Mouse (Mus musculus) frontal cortex, postnatal 10 days (tissue): Measurements from ENCODE around the gene Litaf.
A peak's percentile ranks its signal among the peaks of the same experiment; 100 is the strongest.

Experiments
- DNase-seq, 2 experiments: peaks; one replicate each; pipeline ENCODE4 v3.0.0; 2022; ENCODE audit warnings: low spot score in 2 of 2, mixed read lengths in 1 of 2

Gene Litaf

GRCm38 (mm10) chr16:11066029-11066832 lies at the start of gene Litaf:
Gene Litaf, minus strand, starts transcription at chr16:11066157.
- DNase-seq: peak; percentile 96 to 98

DNA sequence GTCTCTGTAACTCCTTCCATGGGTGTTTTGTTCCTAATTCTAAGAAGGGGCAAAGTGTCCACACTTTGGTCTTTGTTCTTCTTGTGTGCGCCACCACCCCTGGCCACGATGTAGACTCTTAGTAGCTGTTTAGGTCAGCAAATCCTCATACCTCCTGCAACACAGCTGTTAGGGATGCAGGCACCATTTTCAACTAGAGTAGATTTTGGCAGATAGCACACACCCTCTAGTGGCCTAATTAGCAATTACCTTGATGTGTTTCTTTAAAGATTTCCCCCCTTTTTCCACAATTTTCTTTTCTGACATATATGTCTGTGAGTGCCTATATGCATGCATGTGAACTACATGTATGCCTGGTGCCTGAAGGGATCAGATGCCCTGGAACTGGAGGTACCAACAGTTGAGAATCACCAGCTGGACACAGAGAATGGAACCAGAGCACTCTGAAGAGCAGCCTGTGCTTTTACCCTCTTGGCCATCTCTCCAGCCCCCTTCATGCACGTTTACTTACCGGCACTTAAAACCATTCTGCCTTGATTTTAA lies 43.3 kb upstream of the Litaf start:
- no peak for DNase-seq

DNA sequence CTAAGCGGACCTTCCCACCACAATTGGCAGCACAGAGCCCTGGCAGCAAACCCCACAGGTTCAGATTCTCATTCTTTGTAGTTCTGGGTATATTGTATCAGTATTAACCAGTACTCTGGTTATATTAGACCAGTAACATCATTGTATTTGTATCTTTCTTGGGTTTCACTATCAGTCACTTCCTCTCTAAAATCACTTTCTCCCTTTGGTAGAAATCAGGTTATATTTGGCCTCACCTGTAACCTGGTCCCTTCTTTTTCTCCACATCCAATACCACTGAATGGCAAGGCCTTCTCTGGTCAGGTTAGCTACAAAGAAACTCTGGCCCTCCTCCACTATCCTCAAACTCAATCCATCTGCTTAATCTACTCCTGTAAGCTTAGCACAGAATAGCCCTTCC lies 38.9 kb upstream of the Litaf start:
- DNase-seq: no peak

DNA sequence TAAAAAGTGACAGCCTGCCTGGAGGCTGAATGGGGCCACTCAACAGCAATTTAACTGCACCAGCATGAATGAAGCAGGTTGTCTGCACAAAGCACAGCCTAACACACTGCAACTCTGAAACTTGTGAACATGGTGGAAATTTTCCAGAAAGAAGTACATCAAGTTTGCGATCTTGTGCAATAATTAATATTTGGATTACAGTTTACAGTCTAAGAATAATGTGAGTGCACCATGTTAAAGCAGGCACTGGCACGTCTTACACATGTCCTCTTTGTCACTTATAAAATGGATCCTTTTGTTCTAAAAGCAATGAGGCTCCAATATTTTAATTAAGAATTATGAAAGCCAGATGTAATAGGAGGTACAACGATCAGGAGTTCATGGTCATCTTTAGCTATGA lies 31.3 kb upstream of the Litaf start:
- no peak for DNase-seq

GRCm38 (mm10) chr16:11093717-11094386 lies 27.9 kb upstream of the Litaf start:
- no peak for DNase-seq

- DNase-seq: no peak
Measured at GRCm38 (mm10) chr16:11092523-11092922, 26.6 kb upstream of the Litaf start.

DNA sequence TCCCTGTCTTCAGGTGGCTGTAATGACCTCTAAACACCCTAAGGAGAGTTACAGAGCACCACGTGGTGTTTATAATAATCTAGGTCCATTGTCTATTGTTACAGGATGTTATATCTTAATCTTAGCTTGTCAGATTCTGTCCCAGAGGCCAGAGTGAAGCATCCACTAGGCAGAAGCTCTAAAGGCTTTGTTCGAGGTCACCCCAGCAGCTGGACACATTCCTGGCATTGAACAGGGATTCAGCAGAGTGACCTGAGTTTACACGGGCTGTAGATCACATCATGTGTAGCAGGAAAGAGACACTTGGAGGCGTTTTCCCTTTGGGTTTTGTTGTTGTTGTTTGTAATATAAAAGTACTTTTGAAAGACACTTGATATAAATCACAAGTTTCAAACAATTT lies 26.1 kb upstream of the Litaf start:
- DNase-seq: no peak

GRCm38 (mm10) chr16:11090836-11091570 lies 25.0 kb upstream of the Litaf start:
- DNase-seq: no peak

DNA sequence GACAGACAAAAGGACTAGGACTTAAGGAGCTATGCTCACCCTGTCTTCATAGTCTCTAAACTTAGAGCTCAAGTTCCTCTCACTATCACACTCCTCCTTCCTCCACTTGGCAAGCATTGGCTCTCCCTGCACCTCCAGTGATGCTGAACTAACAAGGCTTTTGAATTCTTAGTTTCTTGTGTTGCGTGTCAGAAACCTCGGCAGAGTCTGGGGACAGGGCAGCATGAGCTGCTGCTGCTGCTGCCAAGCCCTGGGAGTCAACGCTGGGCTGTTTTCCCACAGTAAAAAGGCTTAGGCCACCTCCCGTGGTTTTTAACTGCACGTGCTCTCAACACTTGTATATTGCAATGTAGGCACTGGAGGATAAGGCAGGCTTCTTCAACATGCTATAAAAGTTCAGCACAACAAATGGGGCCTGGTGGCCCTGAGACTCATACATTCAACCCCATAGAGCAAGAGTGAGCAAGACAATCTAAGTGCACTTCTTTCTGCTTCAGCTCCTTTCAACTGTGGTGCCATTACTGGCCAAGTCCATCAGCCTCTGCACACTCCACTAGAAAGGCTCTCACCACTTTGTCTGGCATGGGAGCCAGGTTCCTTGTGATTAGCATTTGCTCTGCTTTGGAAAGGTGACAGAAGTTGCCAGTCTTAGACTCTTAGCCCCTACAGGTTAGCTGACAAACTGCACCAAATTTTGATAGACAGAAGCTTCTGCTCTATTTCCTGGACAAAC lies 21.1 kb upstream of the Litaf start:
- no peak for DNase-seq

- no peak for DNase-seq
Measured at GRCm38 (mm10) chr16:11086299-11086698, 20.3 kb upstream of the Litaf start.

- DNase-seq: no peak
Measured at GRCm38 (mm10) chr16:11084181-11084580, 18.2 kb upstream of the Litaf start.

DNA sequence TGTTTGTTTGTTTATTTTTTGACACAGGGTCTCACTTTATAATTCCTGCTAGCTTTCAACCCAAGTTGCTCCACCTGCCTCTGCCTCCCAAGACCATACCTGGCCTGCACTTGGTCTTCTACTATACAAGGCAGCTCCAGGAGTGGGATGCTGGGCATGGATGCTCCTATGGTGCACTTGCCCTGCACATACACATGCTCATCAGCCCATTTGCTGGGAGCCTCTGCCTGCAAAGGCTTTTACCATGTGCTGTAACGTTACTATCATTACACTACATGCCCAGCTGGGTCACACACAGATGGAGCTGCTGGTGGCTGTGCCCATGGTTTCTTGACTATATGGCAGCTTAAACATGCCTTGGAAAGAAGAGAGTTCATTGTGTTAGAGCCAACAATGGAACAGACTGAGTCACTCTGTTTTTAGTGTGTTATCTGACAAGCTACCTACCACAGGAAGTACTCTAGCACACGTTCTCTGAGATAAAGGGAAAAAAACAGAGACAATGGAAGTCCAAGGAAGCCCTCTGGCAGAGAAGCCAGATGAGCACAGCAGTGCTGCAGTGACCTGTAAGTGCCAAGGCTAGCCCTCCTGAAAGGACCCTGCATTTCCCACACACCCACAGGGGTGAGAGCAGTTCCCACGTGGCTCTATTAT lies 12.4 kb upstream of the Litaf start:
- no peak for DNase-seq

DNA sequence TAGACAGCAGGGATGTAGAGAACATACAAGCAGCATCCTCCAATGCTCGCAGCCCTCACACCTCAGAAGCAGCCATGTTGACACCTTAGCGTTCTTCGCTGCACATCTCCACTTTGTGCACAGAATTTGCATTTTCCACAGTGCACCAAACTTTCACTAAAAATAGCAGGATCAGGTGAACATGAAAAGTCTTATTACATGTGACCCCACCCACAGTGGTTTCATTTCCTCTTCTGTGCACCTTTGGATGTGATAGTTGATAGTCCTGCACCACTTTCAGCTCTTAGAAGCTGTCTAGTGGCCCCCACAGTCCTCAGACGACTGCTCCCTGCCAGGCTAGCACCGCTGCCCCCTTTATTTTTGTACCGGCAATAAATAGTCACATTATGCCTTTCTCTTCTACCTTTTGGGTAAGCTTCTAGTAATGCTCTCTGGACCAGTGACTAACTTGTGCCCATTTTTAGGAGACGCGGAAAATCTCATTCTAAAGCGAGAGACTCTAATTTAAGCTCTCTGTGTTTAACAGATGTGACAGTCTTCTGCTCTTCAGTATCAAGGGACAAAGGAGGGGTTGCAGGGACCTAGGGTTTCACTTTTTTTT lies 11.7 kb upstream of the Litaf start:
- DNase-seq: no peak

DNA sequence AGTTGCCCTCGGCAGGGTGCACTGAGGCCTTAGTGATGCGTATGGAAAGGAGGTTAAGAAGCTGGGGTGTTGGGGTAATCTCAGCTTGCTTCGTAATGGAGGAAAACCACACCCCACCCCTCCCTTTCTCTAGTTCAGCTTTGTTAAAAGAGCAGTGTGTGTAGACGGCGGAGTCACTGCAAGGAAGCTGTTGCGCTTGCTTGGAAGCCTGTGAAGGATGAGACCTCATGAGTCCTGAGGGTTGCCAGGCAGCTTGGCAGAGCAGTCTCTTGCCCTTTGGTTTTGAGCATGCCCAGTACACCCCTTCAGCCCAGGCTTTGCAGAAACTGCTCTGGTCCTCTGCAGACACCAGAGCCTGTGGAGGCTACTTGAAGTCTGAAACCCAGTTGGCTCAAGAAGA lies 7.1 kb upstream of the Litaf start:
- DNase-seq: no peak

GRCm38 (mm10) chr16:11072454-11072853 lies 6.5 kb upstream of the Litaf start:
- DNase-seq: no peak

DNA sequence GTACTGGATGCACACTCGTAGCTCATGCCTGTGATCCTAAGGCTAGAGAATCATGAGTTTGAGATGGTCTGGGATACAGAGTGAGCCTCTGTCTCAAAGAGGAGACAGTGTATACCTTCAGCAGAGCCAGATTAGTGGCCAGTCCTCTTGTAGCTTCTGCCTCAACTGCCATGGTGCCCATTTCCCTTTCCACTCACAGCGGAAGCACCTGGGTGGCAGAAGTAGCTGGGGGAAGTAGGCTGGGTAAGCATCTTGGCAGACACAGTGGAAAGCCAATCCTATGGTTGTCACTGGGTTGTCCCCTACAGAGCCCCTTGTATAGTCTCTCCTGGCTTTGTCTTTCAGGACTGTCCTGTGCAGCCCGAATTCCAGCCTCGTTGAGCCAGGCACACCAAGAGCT lies 5.9 kb upstream of the Litaf start:
- no peak for DNase-seq

DNA sequence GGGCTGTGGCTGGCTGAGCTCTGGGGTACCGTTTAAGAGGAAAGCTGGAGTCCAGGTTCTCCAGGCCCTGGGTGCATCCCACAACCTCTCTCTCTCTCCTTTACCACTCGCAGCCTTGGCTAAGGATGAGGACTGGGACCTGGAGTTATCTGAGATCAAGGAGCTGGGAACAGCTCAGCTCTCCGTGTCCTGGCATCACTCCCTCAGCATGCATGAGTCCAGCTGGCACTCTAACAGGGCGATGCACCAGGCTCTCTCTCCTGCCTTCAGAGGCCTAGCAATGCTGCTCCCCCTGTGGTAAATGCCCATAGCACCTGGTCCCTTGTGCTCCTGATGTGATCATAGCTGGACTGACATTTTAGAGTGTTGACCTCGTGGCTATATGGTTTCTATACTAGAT lies 5.2 kb upstream of the Litaf start:
- no peak for DNase-seq

GRCm38 (mm10) chr16:11069710-11070420 lies 3.9 kb upstream of the Litaf start:
- no peak for DNase-seq

- no peak for DNase-seq
Measured at GRCm38 (mm10) chr16:11069271-11069670, 3.3 kb upstream of the Litaf start.

GRCm38 (mm10) chr16:11068666-11069065 lies 2.7 kb upstream of the Litaf start:
- no peak for DNase-seq
